Mouse (Mus musculus) mammary gland, adult 2 months (tissue): ENCODE measurements around the gene Mt3. TPM values are rescaled to one million over a fixed set of nuclear protein-coding genes. Genes with fewer than 3 reads are reported as not detected.

Source experiments
- polyA plus RNA-seq: library from polyadenylated mRNA; depleted of rRNA; stranded (reverse); fragments of >200 nt; gene quantifications from 2 replicates; pipeline ENCODE4 v1.2.3, GENCODE M21; 2012; ENCODE audit warnings: low replicate concordance; rRNA removed

Gene Mt3
- 0.81 and 1.4 TPM in 2 replicates for polyA plus RNA-seq

DNA sequence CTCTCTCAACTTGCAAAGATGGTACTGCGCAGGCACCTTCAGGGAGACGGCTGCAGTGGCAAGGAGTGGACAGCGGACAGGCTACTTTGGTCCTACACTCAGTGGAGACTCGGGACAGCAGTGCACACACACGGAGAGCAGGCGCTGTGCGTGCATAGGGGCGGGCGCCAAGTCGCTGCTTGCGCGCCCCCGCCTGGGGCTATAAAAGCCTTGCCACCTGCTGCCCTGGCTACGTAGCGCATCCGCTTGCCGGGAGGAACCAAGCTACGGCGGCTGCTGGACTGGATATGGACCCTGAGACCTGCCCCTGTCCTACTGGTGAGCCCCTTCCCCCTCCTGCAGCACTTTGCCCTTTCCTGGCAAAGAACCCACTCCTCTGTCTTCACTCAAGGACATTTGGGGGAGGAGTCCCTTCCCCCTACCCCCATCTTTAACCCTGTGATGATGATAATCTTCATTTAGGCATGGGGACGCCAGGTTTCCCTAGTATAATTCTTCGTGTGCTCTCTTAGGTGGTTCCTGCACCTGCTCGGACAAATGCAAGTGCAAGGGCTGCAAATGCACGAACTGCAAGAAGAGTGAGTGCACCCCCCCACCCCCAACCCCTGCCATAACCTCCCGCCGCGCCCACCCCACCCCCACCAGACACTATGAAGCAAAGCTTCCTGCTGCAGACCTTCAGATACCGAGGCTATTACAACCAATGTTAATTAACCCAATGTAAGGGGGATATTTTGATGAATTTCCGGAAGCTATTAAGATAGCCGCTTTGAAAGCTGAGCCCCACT is at the start of gene Mt3:
Gene Mt3 (plus strand): TSS at position 95 of the 788 bp plus-strand sequence.

GRCm38 (mm10) chr8:94136933-94137332 is 15.5 kb upstream of the Mt3 start, which contains the start of gene Mt4:
Mt4 (plus strand) TSS chr8:94137197.

DNA sequence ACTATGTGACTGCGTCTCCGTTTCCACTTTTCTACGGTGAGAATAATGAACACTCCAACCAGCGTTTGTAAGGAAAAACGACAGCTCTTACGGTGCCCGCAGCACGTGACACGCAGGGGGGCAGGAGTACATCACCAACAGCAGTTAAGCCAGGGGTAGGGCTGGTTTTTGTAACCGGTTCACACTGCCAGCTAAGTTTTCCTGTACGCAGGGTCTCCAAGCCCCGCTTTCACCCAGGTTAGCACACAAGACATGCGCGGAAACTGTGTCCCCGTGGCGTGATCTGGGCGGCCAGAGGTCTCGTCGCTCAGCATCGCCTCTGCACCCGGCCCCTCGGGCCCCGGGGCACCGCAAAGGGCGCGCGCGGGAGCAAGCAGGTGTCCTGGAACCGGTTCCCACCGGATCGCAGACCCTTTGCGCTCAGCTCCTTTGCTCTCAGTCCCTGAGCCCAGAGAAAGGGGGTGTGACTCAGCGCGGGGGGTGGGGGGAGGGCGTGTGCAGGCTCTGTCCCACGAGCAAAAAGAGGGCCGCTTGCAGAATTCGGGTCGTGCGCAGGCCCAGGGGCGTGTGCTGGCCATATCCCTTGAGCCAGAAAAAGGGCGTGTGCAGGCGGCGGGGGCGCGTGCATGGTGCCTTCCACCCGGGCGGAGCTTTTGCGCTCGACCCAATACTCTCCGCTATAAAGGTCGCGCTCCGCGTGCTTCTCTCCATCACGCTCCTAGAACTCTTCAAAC is 19.8 kb downstream of the Mt3 start, which contains the start of gene Mt2:
Gene Mt2 (plus strand): TSS at position 590 of the 734 bp plus-strand sequence.

GRCm38 (mm10) chr8:94178857-94179712 is 26.7 kb downstream of the Mt3 start, which contains the start of gene Mt1:
Mt1 (plus strand) TSS chr8:94179082.

Other genes starting within 250 kb of the Mt3 start
- 115 and 141 TPM in 2 replicates for gene Amfr, start 139.8 kb upstream of the Mt3 start, polyA plus RNA-seq
- gene Nudt21, start 115.6 kb upstream of the Mt3 start, polyA plus RNA-seq: 15.0 and 71.3 TPM in 2 replicates
- 4.9 and 11.1 TPM in 2 replicates for gene Ogfod1, start 115.4 kb upstream of the Mt3 start, polyA plus RNA-seq
- gene Bbs2, start 53.7 kb upstream of the Mt3 start, polyA plus RNA-seq: 14.3 and 20.1 TPM in 2 replicates
- 0.76 and 7.8 TPM in 2 replicates for gene Mt4, start 15.4 kb upstream of the Mt3 start, polyA plus RNA-seq
- 25.6 and 29.5 TPM in 2 replicates for gene Mt2, start 20.1 kb downstream of the Mt3 start, polyA plus RNA-seq
- gene Mt1, start 26.5 kb downstream of the Mt3 start, polyA plus RNA-seq: 682 and 757 TPM in 2 replicates
- gene Nup93, start 62.0 kb downstream of the Mt3 start, polyA plus RNA-seq: 11.8 and 16.8 TPM in 2 replicates
- gene Slc12a3, start 176.6 kb downstream of the Mt3 start, polyA plus RNA-seq: 0.27 and 0.44 TPM in 2 replicates
- gene Herpud1, start 233.8 kb downstream of the Mt3 start, polyA plus RNA-seq: 187 and 260 TPM in 2 replicates